Mouse (Mus musculus): ENCODE results near the gene Atxn7l1. TPM values are rescaled to one million over a fixed set of nuclear protein-coding genes. Genes with fewer than 3 reads are reported as not detected.

Gene Atxn7l1
- polyA plus RNA-seq, 1 experiment from 2014 or later: 12.7 TPM

GRCm38 (mm10) chr12:33332046-33332445 lies 184.6 kb downstream of the Atxn7l1 start:
- 67% methylated on average over 4 of the region's 4 CpGs for WGBS
- peaks cover 4% of the 10 kb centered on the region for H3K4me1 ChIP-seq (replicated peaks)
- H3K27me3 ChIP-seq (ENCODE audit: insufficient read depth, poor library complexity, severe bottlenecking): no peaks in the 10 kb centered on the region
- no peaks in the 10 kb centered on the region for H3K9me3 ChIP-seq
- H3K36me3 ChIP-seq: peaks cover 2% of the 10 kb centered on the region; the same call in 1 of the 2 replicates
- no peak for DNase-seq (ENCODE audit: low spot score)
- H3K4me3 ChIP-seq: no peak overlapping the region
- no peak overlapping the region for H3K27ac ChIP-seq

- no peak for DNase-seq (ENCODE audit: low spot score)
- WGBS: 77% methylated on average over 5 of the region's 5 CpGs
- Histone ChIP-seq H3K4me3 (no peak overlapping the region), H3K27me3 (ENCODE audit: insufficient read depth, poor library complexity, severe bottlenecking) (no peaks in the 10 kb centered on the region), H3K4me1 (replicated peaks) (peaks cover 4% of the 10 kb centered on the region), H3K27ac (peak overlapping the region; percentile 40; the same call in 1 of the 2 replicates), H3K36me3 (no peaks in the 10 kb centered on the region), H3K9me3 (no peaks in the 10 kb centered on the region)
These were observed 185.3 kb downstream of the Atxn7l1 start for GRCm38 (mm10) chr12:33332796-33333195.

GRCm38 (mm10) chr12:33333914-33334313 lies 186.4 kb downstream of the Atxn7l1 start:
- Histone ChIP-seq H3K36me3 (no peaks in the 10 kb centered on the region), H3K9me3 (no peaks in the 10 kb centered on the region), H3K27ac (no peak overlapping the region), H3K4me1 (replicated peaks) (peaks cover 4% of the 10 kb centered on the region), H3K4me3 (no peak overlapping the region), H3K27me3 (ENCODE audit: insufficient read depth, poor library complexity, severe bottlenecking) (no peaks in the 10 kb centered on the region)
- WGBS: 30% methylated on average over 8 of the region's 8 CpGs
- DNase-seq (ENCODE audit: low spot score): peak; percentile 83

- H3K4me1 ChIP-seq (replicated peaks): peaks cover 4% of the 10 kb centered on the region
- H3K27me3 ChIP-seq (ENCODE audit: insufficient read depth, poor library complexity, severe bottlenecking): no peaks in the 10 kb centered on the region
- H3K36me3 ChIP-seq: no peaks in the 10 kb centered on the region
- 94% methylated on average over 2 of the region's 2 CpGs for WGBS
- DNase-seq (ENCODE audit: low spot score): no peak
- H3K27ac ChIP-seq: no peak overlapping the region
- H3K9me3 ChIP-seq: no peaks in the 10 kb centered on the region
- no peak overlapping the region for H3K4me3 ChIP-seq
These were observed 187.0 kb downstream of the Atxn7l1 start for GRCm38 (mm10) chr12:33334511-33334910.

- no peaks in the 10 kb centered on the region for H3K27me3 ChIP-seq (ENCODE audit: insufficient read depth, poor library complexity, severe bottlenecking)
- peaks cover 4% of the 10 kb centered on the region for H3K4me1 ChIP-seq (replicated peaks)
- H3K27ac ChIP-seq: no peak overlapping the region
- H3K4me3 ChIP-seq: no peak overlapping the region
- DNase-seq (ENCODE audit: low spot score): no peak
- no peaks in the 10 kb centered on the region for H3K36me3 ChIP-seq
- 88% methylated on average over 5 of the region's 5 CpGs for WGBS
- no peaks in the 10 kb centered on the region for H3K9me3 ChIP-seq
These were observed 187.5 kb downstream of the Atxn7l1 start for GRCm38 (mm10) chr12:33334951-33335350.

GRCm38 (mm10) chr12:33335410-33335809 lies 187.9 kb downstream of the Atxn7l1 start:
- no peak overlapping the region for H3K27ac ChIP-seq
- no peak overlapping the region for H3K4me3 ChIP-seq
- H3K27me3 ChIP-seq (ENCODE audit: insufficient read depth, poor library complexity, severe bottlenecking): no peaks in the 10 kb centered on the region
- WGBS: 81% methylated on average over 4 of the region's 4 CpGs
- peaks cover 4% of the 10 kb centered on the region for H3K4me1 ChIP-seq (replicated peaks)
- no peaks in the 10 kb centered on the region for H3K9me3 ChIP-seq
- H3K36me3 ChIP-seq: no peaks in the 10 kb centered on the region
- no peak for DNase-seq (ENCODE audit: low spot score)

GRCm38 (mm10) chr12:33336561-33337125 lies 189.2 kb downstream of the Atxn7l1 start:
- Histone ChIP-seq H3K9me3 (no peaks in the 10 kb centered on the region), H3K36me3 (no peaks in the 10 kb centered on the region), H3K27me3 (ENCODE audit: insufficient read depth, poor library complexity, severe bottlenecking) (no peaks in the 10 kb centered on the region), H3K4me3 (no peak overlapping the region), H3K27ac (no peak overlapping the region), H3K4me1 (replicated peaks) (peaks cover 4% of the 10 kb centered on the region)
- WGBS: 64% methylated on average over 10 of the region's 10 CpGs
- DNase-seq (ENCODE audit: low spot score): peak; percentile 14

- H3K27ac ChIP-seq: no peak overlapping the region
These were observed 189.8 kb downstream of the Atxn7l1 start for GRCm38 (mm10) chr12:33337289-33337688.

GRCm38 (mm10) chr12:33338170-33338569 lies 190.7 kb downstream of the Atxn7l1 start:
- peaks cover 2% of the 10 kb centered on the region for H3K27me3 ChIP-seq (ENCODE audit: insufficient read depth, poor library complexity, severe bottlenecking)
- peak; percentile 25 for DNase-seq (ENCODE audit: low spot score)
- H3K27ac ChIP-seq: no peak overlapping the region
- WGBS: 36% methylated on average over 5 of the region's 5 CpGs
- H3K4me3 ChIP-seq: no peak overlapping the region
- no peaks in the 10 kb centered on the region for H3K9me3 ChIP-seq
- H3K36me3 ChIP-seq: no peaks in the 10 kb centered on the region
- peaks cover 9% of the 10 kb centered on the region for H3K4me1 ChIP-seq (replicated peaks)

More at GRCm38 (mm10) chr12:33337289-33337688, 189.8 kb downstream of the Atxn7l1 start:
- H3K36me3 ChIP-seq: no peaks in the 10 kb centered on the region
- H3K27me3 ChIP-seq (ENCODE audit: insufficient read depth, poor library complexity, severe bottlenecking): no peaks in the 10 kb centered on the region
- H3K9me3 ChIP-seq: no peaks in the 10 kb centered on the region
- no peak overlapping the region for H3K4me3 ChIP-seq
- 70% methylated on average over 4 of the region's 4 CpGs for WGBS
- peaks cover 10% of the 10 kb centered on the region for H3K4me1 ChIP-seq (replicated peaks)
- DNase-seq (ENCODE audit: low spot score): no peak

GRCm38 (mm10) chr12:33339822-33340221 lies 192.3 kb downstream of the Atxn7l1 start:
- peaks cover 18% of the 10 kb centered on the region for H3K27me3 ChIP-seq (ENCODE audit: insufficient read depth, poor library complexity, severe bottlenecking)
- no peak for DNase-seq (ENCODE audit: low spot score)
- WGBS: 87% methylated on average over 4 of the region's 4 CpGs
- H3K4me3 ChIP-seq: no peak overlapping the region
- no peaks in the 10 kb centered on the region for H3K9me3 ChIP-seq
- H3K4me1 ChIP-seq (replicated peaks): peaks cover 21% of the 10 kb centered on the region
- no peak overlapping the region for H3K27ac ChIP-seq
- no peaks in the 10 kb centered on the region for H3K36me3 ChIP-seq

GRCm38 (mm10) chr12:33340698-33341097 lies 193.2 kb downstream of the Atxn7l1 start:
- Histone ChIP-seq H3K36me3 (no peaks in the 10 kb centered on the region), H3K4me3 (no peak overlapping the region), H3K27me3 (ENCODE audit: insufficient read depth, poor library complexity, severe bottlenecking) (peaks cover 27% of the 10 kb centered on the region), H3K27ac (no peak overlapping the region), H3K9me3 (no peaks in the 10 kb centered on the region), H3K4me1 (replicated peaks) (peaks cover 30% of the 10 kb centered on the region)
- 87% methylated on average over 6 of the region's 6 CpGs for WGBS
- DNase-seq (ENCODE audit: low spot score): no peak

- H3K36me3 ChIP-seq: no peaks in the 10 kb centered on the region
- peaks cover 34% of the 10 kb centered on the region for H3K27me3 ChIP-seq (ENCODE audit: insufficient read depth, poor library complexity, severe bottlenecking)
- 82% methylated on average over 17 of the region's 17 CpGs for WGBS
- no peaks in the 10 kb centered on the region for H3K9me3 ChIP-seq
- no peak overlapping the region; the same call in 1 of the 2 replicates for H3K27ac ChIP-seq
- no peak for DNase-seq (ENCODE audit: low spot score)
- no peak overlapping the region for H3K4me3 ChIP-seq
- H3K4me1 ChIP-seq (replicated peaks): peaks cover 37% of the 10 kb centered on the region
These were observed 193.9 kb downstream of the Atxn7l1 start for GRCm38 (mm10) chr12:33341351-33341892.

- WGBS: 4% methylated on average over 25 of the region's 25 CpGs
- Histone ChIP-seq H3K27ac (peak overlapping the region; percentile 66), H3K4me3 (peak overlapping the region; percentile 48)
These were observed 197.7 kb downstream of the Atxn7l1 start for GRCm38 (mm10) chr12:33344970-33345772.

More at GRCm38 (mm10) chr12:33344970-33345772, 197.7 kb downstream of the Atxn7l1 start:
- Histone ChIP-seq H3K27me3 (ENCODE audit: insufficient read depth, poor library complexity, severe bottlenecking) (peaks cover 34% of the 10 kb centered on the region), H3K36me3 (0 out of 2 replicates have a peak, but pooled peaks cover 4% of the 10 kb centered on the region), H3K9me3 (no peaks in the 10 kb centered on the region), H3K4me1 (replicated peaks) (peaks cover 37% of the 10 kb centered on the region)
- DNase-seq (ENCODE audit: low spot score): peak; percentile 50

All from hindbrain, embryonic 10.5 days (tissue).